Mouse (Mus musculus) thymus, postnatal 36 days (tissue): Measurements from ENCODE around the gene Car6.

Source experiments
- DNase-seq, 2 experiments: peaks; one replicate each; pipeline ENCODE4 v3.0.0; 2022; ENCODE audit warnings: mixed read lengths in 2 of 2

Gene Car6

GRCm38 (mm10) chr4:150228581-150229348, 27.6 kb upstream of the Car6 start:
- DNase-seq: no peak

GRCm38 (mm10) chr4:150226818-150227688, 25.9 kb upstream of the Car6 start:
- DNase-seq: no peak

- no peak for DNase-seq
These were observed 24.6 kb upstream of the Car6 start for GRCm38 (mm10) chr4:150225700-150226099.

GRCm38 (mm10) chr4:150223830-150224229, 22.7 kb upstream of the Car6 start:
- DNase-seq: no peak

GRCm38 (mm10) chr4:150221017-150221640, 20.0 kb upstream of the Car6 start:
- DNase-seq: no peak

- no peak for DNase-seq
These were observed 19.5 kb upstream of the Car6 start for GRCm38 (mm10) chr4:150220584-150220983.

GRCm38 (mm10) chr4:150219501-150220292, 18.6 kb upstream of the Car6 start:
- peak; percentile 24 to 43 for DNase-seq

GRCm38 (mm10) chr4:150217935-150218334, 16.8 kb upstream of the Car6 start:
- DNase-seq: no peak

- no peak for DNase-seq
These were observed 16.0 kb upstream of the Car6 start for GRCm38 (mm10) chr4:150217042-150217554.

GRCm38 (mm10) chr4:150216423-150216822, 15.3 kb upstream of the Car6 start:
- no peak for DNase-seq

GRCm38 (mm10) chr4:150213910-150214309, 12.8 kb upstream of the Car6 start:
- DNase-seq: no peak

- DNase-seq: peak in 1 of 2 experiments; percentile 22
These were observed 11.4 kb upstream of the Car6 start for GRCm38 (mm10) chr4:150212553-150212971.

- DNase-seq: no peak
These were observed 10.9 kb upstream of the Car6 start for GRCm38 (mm10) chr4:150211930-150212552.

GRCm38 (mm10) chr4:150210306-150210705, 9.2 kb upstream of the Car6 start:
- DNase-seq: no peak

GRCm38 (mm10) chr4:150209751-150210150, 8.6 kb upstream of the Car6 start:
- DNase-seq: no peak

GRCm38 (mm10) chr4:150204877-150205276, 3.7 kb upstream of the Car6 start:
- no peak for DNase-seq

GRCm38 (mm10) chr4:150202702-150203101, 1.6 kb upstream of the Car6 start:
- DNase-seq: no peak

GRCm38 (mm10) chr4:150198268-150198667, 2.9 kb downstream of the Car6 start:
- no peak for DNase-seq

- peak; percentile 39 to 52 for DNase-seq
These were observed 7.2 kb downstream of the Car6 start for GRCm38 (mm10) chr4:150193915-150194314.

GRCm38 (mm10) chr4:150192199-150192598, 8.9 kb downstream of the Car6 start:
- DNase-seq: no peak

- no peak for DNase-seq
These were observed 12.9 kb downstream of the Car6 start for GRCm38 (mm10) chr4:150188236-150188635.

GRCm38 (mm10) chr4:150181304-150181703, 19.8 kb downstream of the Car6 start:
- DNase-seq: no peak
